Mouse (Mus musculus) hindbrain, embryonic 16.5 days (tissue): ENCODE data around the gene Xbp1. TPM values are rescaled to one million over a fixed set of nuclear protein-coding genes. Genes with fewer than 3 reads are reported as not detected.

Source experiments
- ATAC-seq: fragments of 200-750 bp; cut with Nextera tagmentation; 2 replicates; pipeline ENCODE4 v1.8.0; 2017; ENCODE audit warnings: moderate TSS enrichment, moderate library complexity
- H3K27ac ChIP-seq: fragments of 300-500 bp; sonication (generic); 2 replicates; pipeline ENCODE4 v1.5.1; 2014; ENCODE audit warnings: low read depth, mild to moderate bottlenecking, control low read depth, low read length, moderate library complexity
- H3K27me3 ChIP-seq: fragments of 300-500 bp; sonication (generic); replicated peaks from 2 replicates; pipeline ENCODE4 v1.6.1; 2014; ENCODE audit warnings: low read length; ENCODE audit not compliant: control insufficient read depth, insufficient read depth
- H3K36me3 ChIP-seq: fragments of 300-500 bp; sonication (generic); 2 replicates; pipeline ENCODE4 v1.6.1; 2014; ENCODE audit warnings: mild to moderate bottlenecking, low read length, moderate library complexity, mixed read lengths; ENCODE audit not compliant: control insufficient read depth, insufficient read depth
- H3K4me1 ChIP-seq: fragments of 300-500 bp; sonication (generic); 2 replicates; pipeline ENCODE4 v1.6.1; 2014; ENCODE audit warnings: low read depth, low read length; ENCODE audit not compliant: control insufficient read depth, insufficient read depth
- H3K4me2 ChIP-seq: fragments of 300-500 bp; sonication (generic); 2 replicates; pipeline ENCODE4 v1.6.1; 2014; ENCODE audit warnings: mild to moderate bottlenecking, low read length, control low read depth, moderate library complexity
- H3K4me3 ChIP-seq: fragments of 300-500 bp; sonication (generic); 2 replicates; pipeline ENCODE4 v1.5.1; 2014; ENCODE audit warnings: mild to moderate bottlenecking, low read length, control low read depth, moderate library complexity
- H3K9ac ChIP-seq: fragments of 300-500 bp; sonication (generic); 2 replicates; pipeline ENCODE4 v1.6.1; 2014; ENCODE audit warnings: low read depth, mild to moderate bottlenecking, control low read depth, low read length, moderate library complexity
- H3K9me3 ChIP-seq: fragments of 300-500 bp; sonication (generic); 2 replicates; pipeline ENCODE4 v1.6.1; 2014; ENCODE audit warnings: mild to moderate bottlenecking, low read length, moderate library complexity; ENCODE audit not compliant: control insufficient read depth
- WGBS: fragments of 180-500 bp; shearing (Covaris S2); extraction: QIAGEN DNeasy Blood & Tissue Kit; methylation state at CpG from one replicate; pipeline ENCODE4 v1.1.7; 2014; 5-methylcytosine and 5-hydroxymethylcytosine counted together
- polyA plus RNA-seq: library from polyadenylated mRNA; unstranded; fragments of >200 nt; fragmentation: Nextera tagmentation; extraction: Ambion mirVana; gene quantifications from 2 replicates; pipeline ENCODE4 v1.2.1, GENCODE M21; 2015

Gene Xbp1
- polyA plus RNA-seq, 1 experiment from 2014 or later, result 148 TPM

- no peak overlapping the region for H3K9ac ChIP-seq
- 91% methylated on average over 4 of the region's 4 CpGs for WGBS
- no peak for ATAC-seq
- no peaks in the 10 kb centered on the region for H3K36me3 ChIP-seq
- no peaks in the 10 kb centered on the region for H3K4me1 ChIP-seq
- no peaks in the 10 kb centered on the region for H3K27me3 ChIP-seq
- H3K27ac ChIP-seq, result no peak overlapping the region
- no peak overlapping the region for H3K4me2 ChIP-seq
- no peaks in the 10 kb centered on the region for H3K9me3 ChIP-seq
- H3K4me3 ChIP-seq, result no peak overlapping the region
Measured at GRCm38 (mm10) chr11:5571856-5572255, 51.4 kb downstream of the Xbp1 start.

GRCm38 (mm10) chr11:5573821-5574220 is 53.4 kb downstream of the Xbp1 start:
- Histone ChIP-seq H3K9ac (no peak overlapping the region), H3K27me3 (no peaks in the 10 kb centered on the region), H3K9me3 (no peaks in the 10 kb centered on the region), H3K4me1 (no peaks in the 10 kb centered on the region), H3K4me3 (no peak overlapping the region), H3K27ac (no peak overlapping the region), H3K4me2 (no peak overlapping the region), H3K36me3 (no peaks in the 10 kb centered on the region)
- 78% methylated on average over 2 of the region's 2 CpGs for WGBS
- no peak for ATAC-seq

GRCm38 (mm10) chr11:5575046-5575445 is 54.6 kb downstream of the Xbp1 start:
- Histone ChIP-seq H3K36me3 (no peaks in the 10 kb centered on the region), H3K9ac (no peak overlapping the region), H3K27me3 (no peaks in the 10 kb centered on the region), H3K27ac (no peak overlapping the region), H3K4me3 (no peak overlapping the region), H3K4me2 (no peak overlapping the region), H3K9me3 (no peaks in the 10 kb centered on the region), H3K4me1 (no peaks in the 10 kb centered on the region)
- no peak for ATAC-seq
- 78% methylated on average over 6 of the region's 6 CpGs for WGBS

Other genes with a start within 250 kb of the Xbp1 start
- 7.4 and 8.1 TPM in 2 replicates for gene Znrf3, start 75.8 kb upstream of the Xbp1 start, polyA plus RNA-seq
- gene Ccdc117, start 21.5 kb downstream of the Xbp1 start, polyA plus RNA-seq, result 7.4 and 10.3 TPM in 2 replicates
- gene Ankrd36, start 49.0 kb downstream of the Xbp1 start, polyA plus RNA-seq, result not detected in 2 replicates
- gene Mrps24, start 195.0 kb downstream of the Xbp1 start, polyA plus RNA-seq, result 182 and 207 TPM in 2 replicates
- 35.6 and 36.7 TPM in 2 replicates for gene Urgcp, start 241.7 kb downstream of the Xbp1 start, polyA plus RNA-seq